Mouse (Mus musculus) layer of hippocampus, postnatal 14 days (tissue): ENCODE results near the gene Tcaf3. TPM values are rescaled to one million over a fixed set of nuclear protein-coding genes. Genes with fewer than 3 reads are reported as not detected.

ENCODE experiments used
- DNase-seq, 2 experiments: peaks; one replicate each; pipeline ENCODE4 v3.0.0; 2021 to 2022; ENCODE audit warnings: low spot score in 2 of 2, mixed read lengths in 1 of 2
- total RNA-seq, 2 experiments: library from RNA; stranded (reverse); gene quantifications; 2 replicates each; pipeline ENCODE4 v1.2.3; 2021

Tcaf3 gene
- total RNA-seq, 2 experiments from 2014 or later: not detected

DNA sequence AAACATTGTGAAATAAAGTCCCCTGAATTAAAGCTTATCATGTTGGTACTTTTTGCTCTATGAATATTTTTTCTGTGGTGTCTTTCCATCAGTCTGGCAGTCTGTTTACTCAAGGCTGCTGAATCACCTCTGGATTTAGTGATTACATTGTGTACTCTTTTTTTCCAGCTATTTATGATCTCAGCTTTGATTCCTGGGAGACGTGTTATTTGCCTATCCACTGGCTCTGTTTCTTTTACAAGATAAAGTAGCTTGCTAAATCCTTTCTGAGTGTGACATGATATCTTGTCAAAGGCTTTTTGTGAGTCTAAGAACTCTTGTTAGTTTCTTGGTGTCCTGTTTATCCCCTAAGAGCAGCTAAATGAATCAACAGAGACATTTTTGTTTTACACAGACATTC, 52.6 kb downstream of the Tcaf3 start:
- no peak for DNase-seq

- DNase-seq: no peak
Measured at GRCm38 (mm10) chr6:42542036-42543031, 55.2 kb downstream of the Tcaf3 start.

- DNase-seq: no peak
Measured at GRCm38 (mm10) chr6:42540681-42541080, 56.8 kb downstream of the Tcaf3 start.

DNA sequence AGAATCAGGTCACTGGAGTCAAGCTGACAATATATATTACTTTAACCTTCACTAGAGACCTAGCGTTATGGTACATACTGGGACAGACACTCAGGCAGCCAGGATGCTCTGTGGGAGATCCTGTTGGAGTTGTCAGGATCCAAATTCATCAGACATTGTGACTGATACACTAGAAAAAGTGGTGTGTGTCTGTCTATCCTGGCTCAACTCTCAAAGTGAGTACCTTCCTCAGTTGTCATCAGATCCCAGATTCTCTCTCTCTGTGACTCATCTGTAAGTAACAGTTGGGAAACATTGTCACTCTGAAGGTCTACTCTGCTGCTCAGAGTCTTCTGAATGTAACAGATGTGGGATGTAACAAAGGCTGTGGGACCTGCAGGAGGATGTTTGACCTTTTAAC, 57.8 kb downstream of the Tcaf3 start:
- DNase-seq: no peak

Other genes with a start within 250 kb of the Tcaf3 start
- gene Zyx, start 248.1 kb downstream of the Tcaf3 start, total RNA-seq: 10 to 100 TPM; 59.4 to 60.1 TPM
- gene Epha1, start 224.4 kb downstream of the Tcaf3 start, total RNA-seq: under 1 TPM; 0.57 to 0.71 TPM
- gene Tas2r143, start 197.5 kb downstream of the Tcaf3 start, total RNA-seq: not detected
- gene Tas2r135, start 192.3 kb downstream of the Tcaf3 start, total RNA-seq: under 1 TPM in 1 of 2 experiments, not detected in 1; 0.36 TPM
- not detected for gene Tas2r126, start 163.2 kb downstream of the Tcaf3 start, total RNA-seq
- gene Olfr458, start 132.5 kb downstream of the Tcaf3 start, total RNA-seq: not detected
- not detected for gene Olfr457, start 121.4 kb downstream of the Tcaf3 start, total RNA-seq
- not detected for gene Olfr456, start 110.5 kb downstream of the Tcaf3 start, total RNA-seq
- not detected for gene Olfr455, start 50.1 kb downstream of the Tcaf3 start, total RNA-seq
- 1 to 10 TPM; 1.0 to 1.1 TPM for gene Tcaf2, start 47.6 kb upstream of the Tcaf3 start, total RNA-seq
- gene Tcaf1, start 112.4 kb upstream of the Tcaf3 start, total RNA-seq: 100 to 1,000 TPM; 210 to 212 TPM
- gene Olfr453, start 141.7 kb upstream of the Tcaf3 start, total RNA-seq: not detected
- not detected for gene Olfr38, start 158.7 kb upstream of the Tcaf3 start, total RNA-seq
- gene Olfr452, start 187.4 kb upstream of the Tcaf3 start, total RNA-seq: not detected
- gene Olfr450, start 214.2 kb upstream of the Tcaf3 start, total RNA-seq: not detected
- gene Olfr449, start 236.7 kb upstream of the Tcaf3 start, total RNA-seq: not detected